Mouse (Mus musculus): ENCODE data around the gene Tmem247.

DNA sequence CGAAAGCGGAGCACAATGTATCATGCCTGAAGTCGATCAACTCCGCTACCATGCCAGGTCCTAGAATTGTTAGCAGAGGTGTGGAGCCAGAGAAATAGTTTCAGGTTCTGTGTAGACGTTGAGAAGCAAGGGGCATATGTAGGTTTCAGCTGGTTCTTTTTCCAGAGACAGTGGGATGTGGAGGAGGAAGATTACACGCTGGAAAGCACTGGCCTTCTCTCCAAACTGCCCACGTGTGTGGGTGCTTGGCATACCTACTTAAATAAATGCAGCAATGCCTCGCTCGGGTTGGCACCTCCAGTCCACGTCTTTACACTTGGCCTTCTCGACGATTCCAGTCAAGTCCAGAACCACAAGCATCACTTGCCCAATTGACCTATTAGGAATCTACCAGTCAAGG is 49.9 kb downstream of the Tmem247 start:
- no peak for TF ChIP-seq EP300 (optimal IDR thresholded peaks at IDR 0.05)
- no peak for TF ChIP-seq CTCF (IDR thresholded peaks at IDR 0.05; ENCODE audit: low read depth)

Data from stomach, postnatal 0 days (tissue).